Mouse (Mus musculus) ES-Bruce4 (cell line): ENCODE data around the gene Rgs16.

ENCODE experiments used
- CTCF ChIP-seq: IDR thresholded peaks from one replicate; pipeline ENCODE4 v1.8.1; 2011; ENCODE audit warnings: low read depth, low read length
- EP300 ChIP-seq: IDR thresholded peaks from 2 replicates; pipeline ENCODE4 v1.6.1; 2011; ENCODE audit warnings: low read depth, low read length; ENCODE audit not compliant: insufficient read depth
- POLR2A ChIP-seq: IDR thresholded peaks from one replicate; pipeline ENCODE4 v1.8.1; 2011; ENCODE audit warnings: low read length; ENCODE audit not compliant: insufficient read depth

DNA sequence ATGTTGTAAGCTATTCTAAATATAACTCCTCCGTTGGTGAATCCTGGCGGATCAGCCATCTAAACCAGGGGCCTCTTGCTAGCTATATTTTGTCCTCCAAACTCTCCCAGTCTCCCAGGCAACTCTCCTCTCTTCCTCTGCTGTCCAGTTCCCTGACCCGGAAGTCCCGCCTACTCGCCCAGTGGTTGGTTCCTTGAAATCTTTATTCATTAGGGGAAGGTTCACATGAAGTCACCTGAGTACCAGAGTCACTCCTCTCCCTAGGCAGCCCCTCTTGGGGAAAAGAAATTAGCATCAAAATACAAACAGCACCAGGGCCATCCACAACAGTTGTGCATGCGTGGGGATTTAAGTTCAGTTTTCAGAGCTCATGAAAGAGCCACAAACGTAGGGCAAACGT lies 26.1 kb downstream of the Rgs16 start:
- no peak for TF ChIP-seq EP300
- no peak for TF ChIP-seq POLR2A
- no peak for TF ChIP-seq CTCF
